Mouse (Mus musculus) spleen, adult 12 weeks (tissue): ENCODE data around the gene Flt1.
"Not testable (repeated sequence)": the region's sequence is repeated elsewhere in the genome, so short reads cannot be mapped to it uniquely, and the experiment has no call there.

ENCODE experiments used
- DNase-seq: peaks from one replicate; pipeline ENCODE4 v3.0.0; 2022; ENCODE audit warnings: low spot score

Flt1 gene

DNA sequence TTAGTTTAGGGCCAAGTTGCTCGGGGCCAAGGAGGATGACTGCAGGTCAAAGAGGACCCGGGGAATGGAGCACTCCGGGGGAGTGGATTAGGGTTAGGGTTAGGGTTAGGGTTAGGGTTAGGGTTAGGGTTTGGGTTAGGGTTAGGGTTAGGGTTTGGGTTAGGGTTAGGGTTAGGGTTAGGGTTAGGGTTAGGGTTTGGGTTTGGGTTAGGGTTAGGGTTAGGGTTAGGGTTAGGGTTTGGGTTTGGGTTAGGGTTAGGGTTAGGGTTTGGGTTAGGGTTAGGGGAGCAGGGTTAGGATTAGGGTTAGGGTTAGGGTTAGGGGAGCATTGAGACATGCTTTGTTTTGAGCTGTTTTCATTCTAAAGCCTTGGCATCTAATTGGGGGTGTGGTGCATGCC, 114.5 kb downstream of the Flt1 start:
- DNase-seq = not testable (repeated sequence)

DNA sequence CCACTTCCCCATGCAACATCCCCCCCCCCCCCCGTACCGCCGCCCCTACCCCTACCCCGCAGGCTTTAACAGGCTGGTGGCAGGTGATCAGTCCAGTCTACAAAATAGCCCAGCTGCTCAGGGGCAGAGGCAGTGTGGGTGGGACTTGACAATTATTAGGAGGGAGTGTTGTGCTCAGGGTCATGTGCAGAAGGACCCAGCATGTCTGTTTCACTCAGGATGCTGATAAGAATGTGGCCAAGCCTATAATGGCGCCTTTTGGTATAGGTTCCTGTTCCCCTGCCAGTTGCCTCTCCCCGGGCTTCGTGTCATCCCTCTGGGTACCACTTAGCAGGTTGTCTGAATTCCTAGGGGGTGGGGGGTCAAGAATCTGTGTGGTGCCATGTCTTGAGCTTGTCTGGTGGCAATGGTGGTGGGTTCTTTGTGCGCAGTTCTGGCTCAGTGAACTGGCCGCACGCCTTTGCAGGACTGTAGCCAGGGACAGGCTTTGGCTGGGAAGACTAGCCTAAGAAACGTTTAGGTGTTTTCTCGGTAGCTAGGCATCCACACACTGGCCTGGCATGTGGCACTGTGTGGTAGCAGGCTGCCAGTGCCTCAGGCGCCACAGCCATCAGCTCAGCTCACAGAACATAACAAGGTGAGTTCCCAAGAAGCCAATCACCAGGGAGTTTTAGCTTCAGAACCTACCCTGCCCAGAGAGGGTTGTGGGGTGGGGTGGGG, 118.4 kb downstream of the Flt1 start:
- DNase-seq = no peak

DNA sequence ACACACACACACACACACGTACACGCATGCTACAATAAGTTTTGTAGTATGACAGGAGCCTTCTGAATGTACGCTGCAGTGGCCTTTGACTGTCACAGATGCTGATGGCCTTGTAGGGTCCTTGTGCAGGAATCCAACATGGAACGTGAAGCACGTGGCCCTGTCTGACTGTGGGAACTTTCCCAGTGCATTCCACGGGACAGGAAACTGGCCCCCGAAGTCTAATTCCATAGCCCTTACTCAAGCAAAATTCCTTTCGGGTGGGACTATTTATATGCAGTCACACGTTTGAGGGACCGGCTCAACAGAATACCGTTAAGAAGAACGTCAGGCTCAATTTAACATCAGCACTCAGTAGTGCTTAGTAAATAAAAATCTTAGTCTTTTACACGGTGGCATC, 119.1 kb downstream of the Flt1 start:
- DNase-seq = no peak

DNA sequence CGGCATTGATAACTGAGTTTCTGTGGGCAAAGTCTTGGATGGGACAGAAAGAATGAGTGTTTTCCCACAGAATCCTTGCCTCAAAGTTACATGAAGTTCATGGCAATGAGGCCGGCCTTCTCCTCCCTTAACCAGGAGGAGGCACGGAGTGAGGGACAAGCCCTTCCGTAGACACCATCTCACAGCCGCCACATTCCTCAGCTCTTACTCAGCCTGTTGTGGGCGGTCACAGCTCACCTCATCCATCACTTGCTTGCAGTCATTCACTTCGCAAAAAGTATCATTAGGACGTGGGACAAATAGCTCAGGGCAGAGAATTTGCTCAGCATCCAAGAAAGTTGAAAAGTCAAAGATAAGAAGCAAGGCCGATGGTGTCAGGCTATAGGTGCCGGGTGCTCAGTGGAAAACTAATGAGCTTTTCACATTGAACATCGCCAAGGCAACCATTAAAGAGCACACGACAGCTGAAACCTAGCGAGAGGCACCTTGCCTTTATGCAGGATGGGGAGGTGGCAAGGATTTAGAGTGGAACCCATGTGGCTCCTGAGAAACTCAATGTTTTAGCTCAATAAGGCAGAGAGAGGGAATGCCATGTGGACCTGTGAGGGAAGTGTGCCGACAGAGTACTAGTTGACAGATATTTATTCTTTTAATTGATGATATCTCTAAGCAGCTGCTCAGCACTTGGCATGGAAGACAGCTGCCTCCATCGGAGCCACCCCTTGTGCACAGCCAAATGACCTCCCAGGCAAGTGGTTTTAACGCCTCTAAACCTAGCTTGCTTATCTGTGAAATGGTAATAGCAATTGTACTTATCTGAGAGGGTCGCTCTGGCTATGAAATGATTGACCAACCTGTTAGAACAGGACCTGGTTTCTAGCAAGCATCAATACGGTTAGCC, 124.1 kb downstream of the Flt1 start:
- no peak for DNase-seq

DNA sequence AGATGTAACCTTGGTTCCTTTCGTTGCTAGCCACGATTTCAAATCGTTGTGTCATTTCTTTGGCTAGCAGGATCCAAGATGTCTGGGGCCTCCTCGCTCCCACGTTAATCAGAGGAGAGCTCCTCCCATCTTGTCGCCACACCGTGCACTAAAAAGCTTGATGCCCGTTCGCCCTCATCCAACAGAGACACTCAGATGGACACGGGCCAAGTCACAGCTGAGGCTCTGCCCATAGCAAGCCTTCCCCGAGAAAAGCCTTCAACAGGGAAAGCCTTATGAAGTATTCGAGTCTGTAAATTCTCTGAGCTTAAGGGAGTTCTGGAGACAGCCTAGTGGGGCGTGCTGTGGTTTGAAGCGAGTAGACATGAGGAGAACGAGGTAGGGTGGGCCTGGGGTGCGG, 128.0 kb downstream of the Flt1 start:
- no peak for DNase-seq

DNA sequence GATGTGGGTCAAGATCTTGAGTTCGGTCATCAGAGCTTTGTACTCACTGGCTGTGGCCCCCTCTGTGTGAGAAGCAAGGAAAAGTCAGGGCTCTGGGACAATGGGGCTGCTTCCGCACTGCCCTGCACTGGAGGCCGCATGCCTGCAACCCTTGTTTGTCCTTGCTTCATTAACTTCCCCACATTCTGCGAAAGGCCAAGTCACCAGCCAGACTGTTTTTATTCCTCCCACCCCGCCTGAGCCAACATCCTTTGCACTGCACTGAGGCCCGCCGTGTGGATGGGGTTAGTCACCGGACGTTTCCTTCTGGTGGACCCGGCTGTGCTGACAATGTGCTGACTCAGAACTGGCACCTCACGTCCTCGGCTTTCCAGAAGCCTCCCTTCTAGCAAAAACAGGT, 136.0 kb downstream of the Flt1 start:
- no peak for DNase-seq

DNA sequence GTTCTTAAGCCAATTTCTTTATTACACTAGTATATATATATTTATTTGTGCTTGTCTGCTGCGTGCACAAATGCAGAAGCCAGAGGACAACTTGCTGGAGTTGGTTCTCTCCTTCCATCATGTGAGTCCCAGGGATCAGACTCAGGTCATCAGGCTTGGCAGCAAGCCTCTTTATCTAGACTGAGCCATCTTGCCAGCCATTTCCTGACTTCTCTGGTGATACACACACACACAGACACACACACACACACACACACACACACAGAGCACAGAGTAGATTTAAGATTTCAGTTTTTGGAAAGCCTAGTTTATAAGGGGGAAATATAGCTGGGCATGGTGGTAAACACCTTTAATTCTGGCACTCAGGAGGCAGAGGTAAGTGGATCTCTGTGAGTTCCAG, 140.7 kb downstream of the Flt1 start:
- no peak for DNase-seq

DNA sequence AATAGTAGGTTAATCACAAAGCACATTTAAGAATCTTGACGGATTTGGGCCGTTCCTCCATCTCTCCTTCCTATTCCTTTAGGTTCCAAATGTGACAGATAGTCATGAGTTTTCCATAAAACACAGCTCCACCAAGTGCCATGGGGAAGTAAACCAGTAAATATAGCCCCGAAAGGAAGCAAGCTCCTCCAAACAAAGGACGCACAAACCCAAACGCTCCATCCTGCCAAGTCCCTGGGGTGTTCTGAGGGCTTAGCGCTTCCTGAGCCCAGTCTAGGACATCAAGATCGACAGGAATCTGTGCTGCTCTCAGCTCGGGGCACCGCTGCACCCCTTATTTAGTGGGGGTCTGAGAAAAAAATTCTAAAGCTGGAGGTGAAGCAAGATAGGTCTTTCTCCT, 141.2 kb downstream of the Flt1 start:
- DNase-seq = no peak

DNA sequence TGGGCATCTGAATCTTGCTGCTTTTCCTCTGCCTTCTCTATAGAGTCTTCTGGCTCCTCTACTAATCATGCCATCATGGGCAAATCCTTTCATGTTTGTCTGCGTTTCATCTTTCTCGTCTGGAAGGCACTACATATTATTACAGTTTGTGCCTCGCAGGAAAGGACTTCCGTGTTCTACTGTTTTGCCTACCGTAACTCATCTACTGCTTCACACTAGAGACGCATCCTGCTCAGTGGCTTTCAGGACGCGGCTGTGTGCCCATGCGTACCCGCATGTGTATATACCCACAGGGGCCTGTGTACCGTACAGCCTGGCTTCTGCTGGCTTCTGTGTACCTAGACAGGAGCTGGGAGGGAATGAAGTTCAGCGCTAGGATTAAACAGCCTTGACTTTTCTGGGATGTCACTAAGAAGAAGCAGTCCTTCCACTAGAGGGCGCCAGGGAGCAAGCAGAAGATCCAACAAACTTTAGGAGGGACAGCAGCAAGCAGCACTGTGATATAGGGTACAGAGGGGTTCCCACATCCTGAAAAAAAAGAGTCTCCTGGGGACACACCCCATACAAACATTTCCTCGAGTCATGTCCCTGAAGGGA, 142.0 kb downstream of the Flt1 start:
- DNase-seq = peak; percentile 44

DNA sequence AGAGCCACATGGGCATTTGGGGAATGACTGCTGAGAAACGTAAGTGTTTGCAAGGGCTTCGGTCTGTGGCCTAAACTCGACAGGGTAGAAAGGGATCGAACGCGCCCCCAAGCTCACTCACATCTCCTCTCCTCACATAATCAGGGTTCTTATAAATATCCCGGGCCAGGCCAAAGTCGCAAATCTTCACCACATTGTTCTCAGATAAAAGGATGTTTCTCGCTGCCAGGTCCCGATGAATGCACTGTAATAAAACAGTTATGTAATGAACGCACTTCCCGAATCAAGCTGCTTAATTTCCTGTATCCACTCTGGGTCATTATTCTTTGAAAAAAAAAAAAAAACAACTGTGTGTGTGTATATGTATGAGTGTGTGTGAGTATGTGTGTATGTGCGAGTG, 145.6 kb downstream of the Flt1 start:
- no peak for DNase-seq

DNA sequence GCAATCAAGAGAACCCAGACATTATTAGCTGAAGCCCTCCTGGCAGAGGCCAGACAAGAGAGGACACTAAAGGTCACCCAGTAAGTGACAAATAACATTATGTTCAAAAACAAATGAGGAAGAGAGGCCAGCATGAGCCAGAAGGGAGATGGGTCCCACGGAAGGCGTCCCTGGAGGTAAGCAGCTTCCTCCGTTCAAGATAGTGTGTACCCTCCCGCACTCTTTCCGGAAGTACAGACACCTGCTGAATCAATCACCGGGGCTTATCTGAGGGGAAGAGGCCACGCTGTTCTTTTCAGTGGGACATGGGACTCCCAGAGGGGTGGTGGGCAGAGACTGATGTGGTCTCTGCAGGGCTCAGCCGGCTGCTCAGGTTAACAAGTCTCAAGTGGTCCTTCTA, 146.1 kb downstream of the Flt1 start:
- no peak for DNase-seq

DNA sequence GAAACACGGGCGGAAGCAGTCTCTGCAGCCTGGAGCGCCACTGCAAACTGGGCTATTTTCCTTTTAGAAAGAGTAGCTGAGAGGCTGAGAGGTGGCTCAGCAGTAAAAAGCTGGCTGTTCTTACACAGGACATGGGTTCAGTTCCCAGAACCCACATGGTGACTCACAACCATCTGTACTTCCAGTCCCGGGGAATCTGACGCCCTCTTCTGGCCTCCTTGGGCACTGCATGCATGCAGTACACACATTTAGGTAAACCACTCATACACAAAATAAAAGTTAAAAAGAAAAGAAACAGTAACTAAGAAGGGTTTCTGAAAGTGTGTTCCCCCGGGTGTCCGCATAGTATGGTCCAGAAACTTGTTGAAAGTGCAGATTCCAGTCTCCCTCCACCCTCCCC, 146.7 kb downstream of the Flt1 start:
- DNase-seq = no peak

DNA sequence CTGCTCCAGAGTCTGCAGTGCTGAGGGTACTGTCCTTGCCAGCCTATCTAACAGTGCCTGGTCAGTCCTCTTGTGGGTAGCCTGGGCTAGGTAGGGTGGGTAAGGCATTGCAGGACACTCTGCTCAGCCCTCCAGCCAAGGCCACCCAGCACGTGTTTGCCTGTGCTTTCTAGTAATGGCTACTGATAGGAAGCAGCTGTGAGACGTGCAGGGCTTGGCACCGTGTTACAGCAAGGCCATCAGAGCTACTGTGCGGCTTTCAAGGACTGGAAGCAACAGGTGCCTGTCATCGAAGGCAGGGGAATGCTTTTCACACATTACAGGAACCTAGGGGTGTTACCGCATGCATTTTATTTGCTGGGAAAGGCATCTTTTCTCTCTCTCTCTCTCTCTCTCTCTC, 148.8 kb downstream of the Flt1 start:
- no peak for DNase-seq

DNA sequence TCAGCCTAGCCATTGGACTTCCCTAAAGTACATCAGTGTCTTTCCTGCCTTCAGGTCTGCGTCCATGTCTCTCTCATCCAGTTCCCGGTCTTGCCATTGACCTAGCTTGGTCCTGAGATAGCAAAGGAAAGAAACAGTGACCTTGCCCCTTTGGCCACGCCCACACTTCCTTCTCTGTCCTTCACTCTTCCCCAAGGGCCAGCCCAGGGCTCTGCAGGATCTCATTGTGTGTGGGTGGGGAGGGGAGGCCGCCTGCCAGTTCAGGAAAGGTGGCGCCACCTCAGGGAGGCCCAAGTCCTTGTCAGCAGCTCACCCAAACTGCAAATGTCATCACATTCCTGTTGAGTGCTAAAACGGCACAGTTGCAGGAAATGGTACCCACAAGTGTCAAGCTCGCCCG, 151.3 kb downstream of the Flt1 start:
- no peak for DNase-seq

DNA sequence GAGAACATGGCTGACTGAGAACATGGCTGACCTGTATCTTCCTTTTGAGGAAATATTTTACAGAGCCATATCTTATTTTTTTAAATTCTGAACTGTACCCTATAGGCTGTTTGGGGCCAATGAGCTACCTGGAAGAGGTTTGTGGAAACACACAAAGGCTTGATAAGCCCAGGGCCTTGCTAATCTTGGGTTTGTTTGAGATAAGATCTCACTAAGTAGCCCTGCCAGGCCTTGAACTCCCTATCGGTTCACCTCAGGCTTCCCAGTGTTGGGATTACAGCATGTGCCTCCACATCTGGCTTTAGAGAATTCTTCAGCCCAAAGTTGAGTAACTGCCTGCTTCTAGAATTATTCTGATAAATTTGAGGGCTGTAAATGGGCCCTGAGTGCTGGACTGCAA, 152.3 kb downstream of the Flt1 start:
- DNase-seq = no peak

DNA sequence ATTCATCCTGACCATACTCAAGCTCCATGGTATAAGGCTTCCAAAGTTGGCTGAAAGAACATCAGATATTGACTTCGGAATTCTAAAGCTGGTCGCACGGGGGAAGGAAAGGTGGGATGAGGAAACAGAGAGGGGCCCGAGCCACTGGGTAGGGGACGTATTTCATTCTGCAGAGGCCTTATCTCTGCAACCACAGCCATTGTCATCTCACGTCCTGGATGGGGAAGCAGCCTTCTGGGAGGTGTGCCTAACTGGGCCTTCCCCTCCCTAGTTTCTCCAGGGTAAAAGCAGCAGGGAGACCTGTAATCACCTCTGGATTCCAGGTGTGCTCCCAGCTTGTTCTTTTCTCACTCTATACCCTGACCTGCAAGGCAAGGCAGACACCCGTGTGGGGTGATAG, 153.1 kb downstream of the Flt1 start:
- no peak for DNase-seq

DNA sequence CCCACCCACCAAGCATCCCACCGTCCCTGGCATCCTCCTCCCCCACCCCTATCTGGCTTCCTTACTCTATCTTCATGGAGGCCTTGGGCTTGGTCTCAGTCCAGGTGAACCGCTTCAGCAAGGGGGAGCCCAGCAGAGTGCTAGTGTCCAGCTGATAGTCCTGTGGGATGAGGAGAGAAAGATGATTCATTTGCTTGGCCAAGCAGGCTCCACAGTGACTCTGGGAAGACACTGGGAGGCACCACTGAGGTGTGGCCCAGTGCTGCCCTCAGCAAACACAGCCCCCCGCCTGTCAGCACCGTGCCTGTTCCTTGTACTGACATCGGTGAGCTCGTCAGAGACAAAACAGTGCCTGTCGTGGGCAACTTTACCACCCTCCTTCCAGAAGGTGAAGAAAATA, 159.5 kb downstream of the Flt1 start:
- no peak for DNase-seq

DNA sequence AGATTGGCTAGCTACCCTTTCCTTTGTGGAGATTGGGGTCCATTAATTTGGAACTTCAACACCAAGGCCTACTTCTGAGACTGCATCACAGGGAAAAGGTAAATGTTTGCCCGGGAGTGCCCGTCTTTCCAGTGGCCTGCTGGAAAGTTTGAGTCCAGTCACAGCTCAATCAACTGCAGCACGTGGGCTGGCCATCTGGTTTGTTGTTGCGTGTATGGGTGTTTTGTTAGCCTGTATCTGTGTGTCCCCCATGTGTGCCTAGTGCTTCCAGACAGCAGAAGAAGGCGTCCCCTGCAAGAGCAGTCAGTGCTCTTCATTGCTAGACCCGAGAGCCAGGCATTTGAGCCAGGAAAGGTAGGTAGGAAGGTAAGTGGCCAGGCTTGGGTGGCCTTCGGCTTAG, 160.4 kb downstream of the Flt1 start:
- DNase-seq = no peak

DNA sequence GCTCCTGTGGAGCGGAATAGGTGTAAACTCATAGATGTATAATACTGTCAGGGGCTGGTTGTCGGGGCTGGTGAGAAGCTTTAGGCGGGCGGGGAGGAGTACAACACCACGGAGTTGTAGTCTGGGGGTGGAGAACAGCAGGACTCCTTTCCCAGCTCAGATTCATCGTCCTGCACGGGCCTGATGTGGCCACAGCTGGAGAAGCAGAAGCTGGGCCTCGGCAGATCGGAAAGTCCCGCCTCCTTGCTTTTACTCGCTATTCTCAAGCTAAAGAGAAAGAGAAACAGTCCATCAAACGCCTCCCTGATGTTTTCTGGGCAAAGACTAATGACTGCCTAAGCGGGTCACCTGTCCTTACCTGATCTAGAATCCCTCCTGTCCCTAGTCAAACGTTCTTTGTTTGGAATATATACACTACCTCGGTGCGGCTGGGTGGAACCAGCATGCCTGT, 161.6 kb downstream of the Flt1 start:
- DNase-seq = no peak

DNA sequence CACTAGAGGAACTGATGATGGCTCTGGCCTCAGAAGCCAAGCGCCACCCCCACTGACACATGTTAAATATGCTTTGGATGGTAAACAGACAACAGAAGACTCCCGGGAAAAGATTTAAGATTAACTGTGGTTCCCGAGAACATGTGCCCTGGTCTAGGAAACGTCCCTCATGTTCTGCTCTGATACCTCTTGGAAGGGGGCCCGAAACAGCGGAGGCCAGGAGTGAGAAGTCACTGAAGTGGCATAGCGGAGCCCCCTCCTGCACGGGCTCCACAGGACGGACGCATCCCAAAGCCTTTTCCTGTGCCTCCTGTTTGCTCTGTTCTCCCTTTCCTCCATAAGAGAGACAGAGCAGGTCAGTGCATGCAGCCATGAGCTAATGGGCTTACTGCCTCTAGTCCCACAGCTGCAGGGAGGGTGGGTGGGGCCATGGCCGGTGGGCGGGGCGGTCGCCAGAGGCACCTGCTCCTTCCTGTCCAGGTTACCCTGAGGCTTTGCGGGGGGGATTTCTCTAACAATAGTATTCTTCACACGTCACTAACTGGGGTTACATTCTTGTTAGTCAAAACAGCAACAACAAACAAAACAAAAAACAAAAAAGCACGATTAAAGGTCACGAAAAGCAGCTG, 162.2 kb downstream of the Flt1 start:
- DNase-seq = no peak

DNA sequence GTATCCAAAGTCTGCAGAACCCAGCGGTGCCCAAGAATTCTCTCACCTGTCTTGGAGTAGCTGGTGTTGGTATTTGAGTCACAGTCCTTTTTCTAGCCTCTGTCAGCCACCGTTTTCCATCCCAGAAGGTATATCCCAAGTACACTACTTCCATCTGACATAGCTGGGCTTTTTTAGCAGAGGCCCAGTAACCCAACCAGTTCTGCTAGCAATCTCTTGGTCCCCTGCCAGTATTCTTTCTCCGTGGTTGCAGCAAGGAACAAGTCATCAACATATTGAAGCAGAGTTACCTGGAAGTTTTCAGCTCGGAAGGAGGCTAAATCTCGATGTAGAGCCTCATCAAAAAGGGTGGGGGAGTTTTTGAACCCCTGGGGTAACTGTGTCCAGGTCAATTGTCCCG, 168.2 kb downstream of the Flt1 start:
- not testable (repeated sequence) for DNase-seq

DNA sequence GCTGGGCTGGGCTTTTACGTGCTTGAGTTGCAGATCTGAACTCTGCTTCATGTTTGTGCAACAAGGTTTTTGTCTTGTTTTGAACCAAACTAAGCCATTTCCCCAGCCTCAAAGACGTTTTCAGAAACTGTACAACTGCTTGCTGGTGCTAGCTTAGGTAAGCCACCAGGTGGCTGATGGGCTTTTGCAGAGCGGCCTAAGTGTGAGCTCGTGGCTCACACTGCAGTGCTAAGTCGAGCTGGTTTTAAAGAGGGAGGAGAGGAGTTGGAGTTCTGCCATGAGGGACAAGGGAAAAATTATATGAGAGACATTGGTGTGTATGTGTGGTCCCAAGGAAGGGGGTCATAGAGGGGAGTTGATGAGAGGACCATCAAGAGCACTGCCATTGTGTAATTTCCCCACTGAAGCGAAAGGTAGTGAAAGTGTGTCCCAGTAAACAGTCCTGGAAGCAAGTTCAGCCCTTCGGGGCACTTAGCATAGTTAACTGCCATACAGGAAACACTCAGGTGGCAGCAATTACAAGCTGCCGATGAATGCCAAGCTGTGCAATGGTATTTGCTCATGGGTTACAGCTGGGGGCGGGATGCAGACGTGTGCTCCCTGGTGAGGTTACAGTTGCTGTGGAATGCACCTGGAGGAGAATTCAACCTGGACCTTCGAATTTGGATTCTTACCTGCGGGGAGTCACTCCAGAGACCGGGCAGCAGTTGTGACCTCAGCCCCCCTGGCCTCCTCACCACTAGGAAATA, 173.8 kb downstream of the Flt1 start:
- DNase-seq = no peak
